Mouse (Mus musculus) erythroblast, embryonic 14.5 days (primary cell): ENCODE data around the gene Gorab.

Experiments used
- GATA1 ChIP-seq: IDR thresholded peaks from 2 replicates; pipeline ENCODE4 v1.6.1; 2012; ENCODE audit warnings: low read length, inconsistent platforms, mixed read lengths
- TAL1 ChIP-seq: IDR thresholded peaks from 3 replicates; pipeline ENCODE4 v1.6.1; 2012; ENCODE audit warnings: low read length, inconsistent platforms, mixed read lengths

DNA sequence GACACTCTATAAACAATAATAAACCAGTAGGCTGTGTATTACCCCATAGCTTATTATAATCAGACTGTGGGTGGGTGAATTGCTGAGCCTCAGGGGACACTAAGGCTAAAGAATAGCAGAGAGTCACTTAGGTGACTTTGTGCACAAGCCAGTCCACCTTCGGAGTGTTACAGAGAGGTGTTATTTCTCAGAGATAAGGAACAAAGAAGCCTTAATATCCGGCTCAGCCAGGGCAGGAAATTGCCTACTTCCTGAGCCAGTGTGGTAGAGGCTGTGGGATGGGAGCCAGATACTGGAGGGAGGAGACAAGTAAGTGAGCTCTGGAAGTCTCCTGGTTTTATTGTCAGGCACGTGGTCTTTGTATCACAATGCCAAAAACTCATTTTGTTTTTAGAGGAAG, 40.4 kb upstream of the Gorab start:
- TF ChIP-seq GATA1 (no peak), TAL1 (no peak)
